Mouse (Mus musculus): ENCODE data around the gene Slc10a3.

Gene Slc10a3

DNA sequence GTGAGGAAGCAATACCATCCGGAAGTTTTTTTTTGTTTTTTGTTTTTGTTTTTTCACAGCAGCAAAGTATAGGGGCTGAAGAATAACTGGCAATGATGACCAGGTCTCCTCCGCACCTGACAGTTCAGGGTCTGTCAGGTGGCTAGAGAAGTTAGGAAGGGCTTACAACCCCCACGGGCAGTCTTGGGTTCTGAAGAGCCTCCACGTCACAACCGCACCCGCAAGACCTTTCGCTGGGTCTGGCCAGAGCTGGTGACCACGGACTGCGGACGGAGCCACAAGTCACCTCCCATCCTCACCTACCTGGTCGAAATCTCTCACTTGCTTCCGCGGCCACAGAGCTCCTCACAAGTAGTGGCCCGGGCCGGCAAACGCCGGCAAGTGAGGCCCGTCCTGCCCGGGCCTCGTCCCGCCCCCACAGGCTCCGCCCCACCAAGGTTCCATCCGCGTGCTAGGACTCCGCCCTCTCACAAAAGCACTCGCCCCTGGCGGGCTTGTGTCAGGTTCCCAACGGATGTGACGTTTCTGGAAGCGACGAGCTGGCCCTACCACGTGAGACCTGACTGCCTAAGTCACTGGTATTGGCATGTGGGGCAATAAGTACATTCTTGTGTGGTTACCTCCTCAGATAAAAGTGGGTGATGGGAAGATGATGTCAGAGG is at the start of gene Slc10a3, which contains the start of gene Ubl4a:
Gene Slc10a3 (minus strand): TSS at position 462 of the 662 bp plus-strand sequence.
Gene Ubl4a (minus strand): TSS at position 331 of the 662 bp plus-strand sequence.
- in situ Hi-C loops (cut with MboI; ENCODE audit: unreplicated experiment in 2 of 2) = loop anchor here in 1 of 2 experiments (10.0 kb wide), 1 partner anchor 118 kb away; the partner anchor contains the start of gene Emd

DNA sequence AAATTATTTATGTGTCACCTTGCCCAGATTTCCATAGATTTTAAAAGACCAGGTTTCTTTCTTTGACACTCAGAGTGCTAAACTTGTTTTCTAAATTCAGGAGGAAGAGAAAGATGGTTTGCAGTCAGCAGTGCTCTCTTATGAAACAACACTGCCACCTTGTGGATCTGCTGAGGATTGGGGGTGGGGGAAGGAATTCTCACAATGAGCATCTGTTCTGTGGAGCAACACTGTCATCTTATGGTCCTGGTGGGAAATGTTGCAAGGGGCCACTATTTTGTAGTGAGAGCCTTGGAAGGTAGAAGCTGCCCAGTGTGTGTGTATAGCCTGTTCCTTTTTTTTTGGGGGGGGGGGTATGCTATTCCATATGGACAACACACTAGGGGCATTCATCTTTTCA is 40.2 kb upstream of the Slc10a3 start:
- in situ Hi-C loops (cut with MboI; ENCODE audit: unreplicated experiment in 2 of 2) = loop anchor here (5.0 to 25.0 kb wide), 13 partner anchors 161 to 1401 kb away; partner anchors contain the start of genes Irak1 (in 2 of the 2), Abcd1 (in 1 of the 2), Bcap31 (in 1 of the 2) and Emd (in 1 of the 2)

DNA sequence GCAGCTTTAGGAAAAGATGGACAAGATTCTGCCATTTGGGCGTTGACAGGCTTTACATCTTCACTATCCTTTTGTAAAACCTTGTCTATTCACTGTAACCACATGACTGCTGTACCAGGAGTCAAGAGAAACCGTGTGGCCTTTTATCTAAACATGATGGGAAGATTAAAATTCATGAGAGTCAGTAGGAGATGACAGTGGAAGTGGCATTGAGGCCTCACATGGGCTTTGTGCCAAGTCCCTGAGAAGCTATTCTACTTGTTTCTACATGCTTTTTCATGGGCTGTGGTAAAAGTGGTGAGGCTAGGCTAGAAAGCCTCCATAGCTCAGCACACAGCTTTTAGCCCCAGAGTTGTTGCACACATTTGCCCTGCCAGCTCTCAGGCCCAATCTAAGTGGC is 35.2 kb upstream of the Slc10a3 start:
- in situ Hi-C loops (cut with MboI; ENCODE audit: unreplicated experiment in 2 of 2) = loop anchor here in 1 of 2 experiments (25.0 kb wide), 2 partner anchors 696 to 1396 kb away; partner anchors contain the start of genes Abcd1 and Bcap31

DNA sequence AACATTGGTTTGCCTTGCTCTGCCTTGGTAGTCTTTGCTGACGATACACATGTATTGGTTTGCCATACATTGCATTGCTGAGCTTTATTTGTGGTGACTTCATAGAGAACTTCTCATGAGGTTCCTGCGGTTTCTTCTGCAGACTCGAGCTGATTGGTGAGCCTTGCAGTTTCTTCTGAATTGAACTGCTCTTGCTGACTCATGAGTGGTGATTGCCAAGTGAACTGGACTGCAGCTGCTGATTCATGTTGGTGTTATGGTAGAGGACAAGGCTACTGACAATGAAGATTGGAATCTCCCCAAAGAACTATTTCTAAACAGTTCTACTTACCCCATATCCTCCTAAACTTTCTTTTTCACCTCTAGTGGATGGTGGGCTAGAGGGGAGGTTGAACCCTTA is 27.0 kb upstream of the Slc10a3 start:
- in situ Hi-C loops (cut with MboI; ENCODE audit: unreplicated experiment in 2 of 2) = loop anchor here in 1 of 2 experiments (25.0 kb wide), 2 partner anchors 688 to 1388 kb away; partner anchors contain the start of genes Abcd1 and Bcap31

DNA sequence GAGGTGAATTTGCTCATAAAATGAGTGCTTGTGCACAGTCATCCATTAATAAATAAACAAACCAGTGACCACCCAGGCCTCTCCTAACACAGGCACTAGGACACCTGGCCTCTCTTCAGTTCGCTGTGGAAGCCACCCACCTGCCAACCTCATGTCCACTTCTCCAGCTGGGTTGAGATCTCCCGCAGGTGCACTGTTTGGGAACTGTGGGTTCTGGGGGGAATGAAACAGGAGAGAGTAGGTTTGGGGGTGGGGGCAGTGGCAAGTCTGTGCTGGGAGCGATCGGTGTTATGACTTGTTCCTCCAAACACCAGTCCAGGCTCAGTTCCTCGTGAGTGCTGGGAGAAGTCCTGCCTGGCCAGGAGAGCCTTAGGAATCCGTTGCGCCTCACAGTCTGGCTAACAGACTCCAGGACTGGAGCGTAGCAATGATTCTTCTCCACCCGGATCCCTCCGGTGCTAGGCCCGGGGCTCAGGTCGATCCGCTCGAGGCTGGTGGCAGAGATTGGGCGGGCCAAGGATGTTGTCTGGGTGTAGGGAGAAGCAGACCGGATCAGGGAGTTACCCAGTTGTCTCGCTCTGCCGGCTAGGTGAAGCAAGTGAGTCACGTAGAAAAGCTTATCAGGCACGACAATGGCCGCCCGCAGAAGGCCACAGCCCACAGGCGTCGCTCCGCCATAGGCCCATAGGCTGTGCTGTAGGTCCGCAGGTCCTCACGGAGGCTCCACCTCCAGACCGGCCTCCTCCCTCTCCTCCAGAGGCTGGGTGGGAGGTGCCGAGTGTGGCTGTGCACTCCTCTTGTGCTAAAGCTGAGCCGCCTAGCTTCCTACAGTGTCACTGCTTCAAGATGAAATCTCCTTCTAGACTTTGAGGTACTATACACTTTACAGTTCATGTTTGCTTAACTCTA is 19.6 kb upstream of the Slc10a3 start, which contains the start of the genes Fam3a and Ikbkg:
Gene Fam3a (minus strand): TSS at position 738 of the 909 bp plus-strand sequence.
Gene Ikbkg (plus strand): TSS at position 756 of the 909 bp plus-strand sequence.
- in situ Hi-C loops (cut with MboI; ENCODE audit: unreplicated experiment in 2 of 2) = loop anchor here in 1 of 2 experiments (10.0 kb wide), 1 partner anchor 428 kb away; the partner anchor contains the start of gene Hcfc1

DNA sequence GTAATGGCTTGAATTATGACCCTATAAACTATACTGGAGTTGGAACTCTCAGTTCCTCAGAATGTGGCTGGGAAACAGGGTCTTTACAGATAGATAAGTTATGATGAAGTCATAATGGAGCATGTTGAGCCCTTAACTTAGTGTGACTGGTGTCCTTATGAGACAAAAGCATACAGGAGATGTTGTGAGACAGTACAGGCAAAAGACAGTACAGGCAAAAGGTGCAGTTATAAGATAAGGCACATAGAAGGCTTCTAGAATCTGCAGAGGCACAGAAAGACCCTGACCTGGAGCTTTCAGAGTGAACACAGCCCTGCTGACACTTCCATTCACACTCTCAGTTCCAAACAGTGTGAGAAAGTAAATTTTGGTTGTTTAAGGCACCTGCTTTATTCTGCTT is 15.0 kb upstream of the Slc10a3 start:
- in situ Hi-C loops (cut with MboI; ENCODE audit: unreplicated experiment in 2 of 2) = no loop called here

DNA sequence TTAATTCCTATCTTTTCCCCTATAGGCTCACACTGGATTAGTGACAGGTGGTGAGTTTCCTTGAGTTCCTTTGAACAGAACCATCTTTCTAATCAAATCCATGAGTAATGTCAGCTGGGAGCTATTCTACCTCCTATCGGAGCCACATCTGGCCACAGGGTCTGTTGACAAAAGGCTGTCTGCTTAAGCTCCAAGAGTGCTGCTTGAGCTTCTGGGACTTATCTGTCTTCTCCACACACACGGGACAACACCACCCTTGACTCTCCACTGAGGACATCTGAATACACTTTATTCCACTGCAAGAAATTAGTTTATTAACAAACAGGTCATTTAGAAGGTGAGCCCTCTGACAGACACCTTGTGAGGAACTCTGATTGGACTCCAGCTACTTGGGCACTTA is 11.3 kb upstream of the Slc10a3 start:
- in situ Hi-C loops (cut with MboI; ENCODE audit: unreplicated experiment in 2 of 2) = no loop called here

DNA sequence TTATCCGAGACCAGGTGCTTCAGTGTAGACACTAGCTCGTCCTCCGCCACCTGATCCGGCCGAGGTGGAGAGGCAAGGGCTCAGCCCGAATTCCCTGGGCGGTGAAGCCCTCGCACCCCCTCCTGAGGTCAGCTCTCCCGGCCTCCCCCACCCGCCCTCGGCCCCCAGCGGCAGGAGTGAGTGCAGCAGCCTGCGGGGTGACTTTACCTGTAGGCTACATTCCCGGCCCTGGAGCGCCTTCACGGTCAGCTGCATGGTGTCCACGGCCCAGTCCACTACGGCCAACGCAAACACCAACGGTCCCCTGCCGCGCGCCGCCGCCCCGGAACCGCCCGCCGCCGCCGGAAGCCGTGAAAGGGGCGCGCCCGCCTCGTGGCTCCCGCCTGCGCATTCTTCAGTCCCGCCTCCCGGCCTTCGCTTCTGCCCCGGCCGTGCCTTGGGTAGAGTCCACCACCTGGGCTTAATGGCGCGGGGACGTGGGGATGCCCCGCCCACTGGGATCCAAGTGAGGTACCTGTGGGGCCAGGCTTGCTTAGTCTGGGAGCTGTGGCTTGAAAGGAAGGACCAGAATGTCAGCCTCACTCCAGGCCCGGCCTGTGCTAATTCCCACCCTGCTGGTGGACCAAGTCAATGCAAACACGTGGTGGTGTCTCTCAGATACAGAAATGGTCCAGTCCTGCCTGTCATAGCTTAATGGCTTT is 4.8 kb downstream of the Slc10a3 start:
- in situ Hi-C loops (cut with MboI; ENCODE audit: unreplicated experiment in 2 of 2) = no loop called here

DNA sequence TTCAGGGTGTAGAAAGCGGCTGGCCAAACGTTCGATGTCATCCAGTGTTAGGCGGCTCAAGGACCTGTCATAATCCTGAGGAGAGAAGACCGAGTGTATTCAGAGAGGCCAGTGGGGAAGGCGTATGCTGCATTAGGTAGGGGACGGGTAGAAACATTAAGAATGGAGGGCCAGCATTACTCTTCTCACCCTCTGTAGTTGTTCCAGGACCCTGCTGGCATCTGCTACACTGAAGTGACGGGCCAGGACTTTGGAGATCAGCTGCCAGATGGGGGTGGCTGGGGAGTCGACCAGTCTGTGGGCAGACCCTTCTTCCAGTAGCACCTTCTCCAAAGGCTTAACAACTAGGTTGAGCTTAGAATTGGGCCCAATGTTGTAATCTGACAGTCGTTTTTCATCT is 5.6 kb downstream of the Slc10a3 start:
- in situ Hi-C loops (cut with MboI; ENCODE audit: unreplicated experiment in 2 of 2) = no loop called here

DNA sequence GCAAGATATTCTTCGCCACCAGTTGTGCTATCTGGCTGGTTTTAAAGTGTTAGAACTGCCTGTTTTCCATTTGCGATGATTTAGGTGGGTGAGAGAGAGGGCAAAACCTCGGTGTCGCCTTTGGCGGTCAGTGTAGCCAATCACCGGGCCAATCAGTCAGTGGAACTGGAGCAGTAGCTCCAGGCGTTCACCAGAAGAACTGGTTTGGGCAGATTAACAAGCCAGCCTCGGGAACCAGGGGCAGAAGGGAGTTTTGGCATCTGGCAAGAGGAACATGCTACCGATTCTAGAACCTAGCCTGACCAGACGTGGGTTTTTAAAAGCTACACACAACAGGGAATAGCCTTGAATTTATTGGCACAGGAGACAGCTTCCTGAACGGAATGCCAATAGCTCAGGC is 14.0 kb downstream of the Slc10a3 start:
- in situ Hi-C loops (cut with MboI; ENCODE audit: unreplicated experiment in 2 of 2) = loop anchor here in 1 of 2 experiments (5.0 kb wide), 1 partner anchor 37 kb away; no protein-coding TSS in a partner anchor

DNA sequence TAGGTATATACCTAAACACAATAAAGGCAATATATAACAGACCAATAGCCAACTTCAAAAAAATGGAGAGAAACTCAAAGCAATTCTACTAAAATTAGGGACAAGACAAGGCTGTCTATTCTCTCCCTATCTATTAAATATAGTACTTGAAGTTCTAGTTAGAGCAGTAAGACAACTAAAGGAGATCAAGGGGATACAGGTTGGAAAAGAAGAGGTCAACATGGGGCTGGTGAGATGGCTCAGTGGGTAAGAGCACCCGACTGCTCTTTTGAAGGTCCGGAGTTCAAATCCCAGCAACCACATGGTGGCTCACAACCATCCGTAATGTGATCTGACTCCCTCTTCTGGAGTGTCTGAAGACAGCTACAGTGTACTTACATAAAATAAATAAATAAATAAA is 16.1 kb downstream of the Slc10a3 start:
- in situ Hi-C loops (cut with MboI; ENCODE audit: unreplicated experiment in 2 of 2) = loop anchor here in 1 of 2 experiments (5.0 kb wide), 1 partner anchor 35 kb away; no protein-coding TSS in a partner anchor

DNA sequence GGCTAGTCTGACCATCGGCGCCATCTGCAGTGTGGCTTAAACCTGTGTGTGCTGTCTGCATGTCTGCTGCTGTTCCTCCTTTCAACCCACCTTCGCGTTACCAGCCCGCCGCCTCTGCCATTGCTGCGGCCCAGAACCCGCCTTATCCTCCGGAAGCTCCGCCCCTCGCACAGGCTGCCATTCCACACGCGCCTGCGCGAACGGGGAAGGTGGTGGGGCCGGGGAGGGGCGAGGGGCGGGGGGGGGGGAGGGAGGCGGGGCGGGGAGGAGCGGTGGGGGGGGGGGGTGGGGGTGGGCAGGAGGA is 19.7 kb downstream of the Slc10a3 start, which contains the start of gene Lage3:
Gene Lage3 (minus strand): TSS at position 152 of the 304 bp plus-strand sequence.
- in situ Hi-C loops (cut with MboI; ENCODE audit: unreplicated experiment in 2 of 2) = no loop called here

DNA sequence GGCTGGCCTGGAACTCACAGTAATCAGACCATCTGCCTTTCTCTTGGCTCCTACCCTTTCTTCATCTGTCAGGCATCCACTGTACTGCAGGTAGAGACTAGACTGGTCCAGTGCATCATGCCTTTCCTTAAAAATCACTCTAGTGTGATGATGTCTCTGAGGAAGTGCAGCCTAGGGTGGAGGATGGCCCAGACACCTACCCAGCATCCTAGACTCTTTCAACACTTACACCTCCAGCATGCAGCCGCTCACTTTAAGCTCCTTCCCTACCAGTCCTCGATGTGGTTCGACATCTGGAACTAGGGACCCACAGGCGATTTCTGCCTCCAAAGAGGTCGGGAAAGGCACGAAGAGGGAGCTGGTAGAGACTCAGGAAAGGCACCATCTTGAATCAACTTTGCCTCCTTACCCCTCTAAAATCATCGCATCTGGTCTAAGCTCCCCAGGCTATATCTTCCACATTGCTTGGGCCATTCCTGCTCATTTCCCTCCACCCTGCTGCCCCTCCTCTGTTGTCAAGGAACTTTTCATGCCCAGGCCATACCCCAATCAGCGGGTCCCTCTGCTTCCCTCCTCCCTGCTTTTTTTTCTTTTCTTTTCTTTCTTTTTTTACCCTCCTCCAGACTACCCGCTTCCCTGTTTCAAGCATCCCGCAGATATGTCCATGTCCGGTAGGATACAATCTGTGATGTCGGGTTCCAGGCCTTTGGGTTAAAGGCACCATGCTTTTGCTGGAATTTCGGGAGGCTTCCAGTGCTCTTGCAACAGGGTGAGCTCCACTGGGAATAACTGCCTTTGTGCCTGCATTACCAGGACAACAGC is 20.3 kb downstream of the Slc10a3 start:
- in situ Hi-C loops (cut with MboI; ENCODE audit: unreplicated experiment in 2 of 2) = no loop called here

DNA sequence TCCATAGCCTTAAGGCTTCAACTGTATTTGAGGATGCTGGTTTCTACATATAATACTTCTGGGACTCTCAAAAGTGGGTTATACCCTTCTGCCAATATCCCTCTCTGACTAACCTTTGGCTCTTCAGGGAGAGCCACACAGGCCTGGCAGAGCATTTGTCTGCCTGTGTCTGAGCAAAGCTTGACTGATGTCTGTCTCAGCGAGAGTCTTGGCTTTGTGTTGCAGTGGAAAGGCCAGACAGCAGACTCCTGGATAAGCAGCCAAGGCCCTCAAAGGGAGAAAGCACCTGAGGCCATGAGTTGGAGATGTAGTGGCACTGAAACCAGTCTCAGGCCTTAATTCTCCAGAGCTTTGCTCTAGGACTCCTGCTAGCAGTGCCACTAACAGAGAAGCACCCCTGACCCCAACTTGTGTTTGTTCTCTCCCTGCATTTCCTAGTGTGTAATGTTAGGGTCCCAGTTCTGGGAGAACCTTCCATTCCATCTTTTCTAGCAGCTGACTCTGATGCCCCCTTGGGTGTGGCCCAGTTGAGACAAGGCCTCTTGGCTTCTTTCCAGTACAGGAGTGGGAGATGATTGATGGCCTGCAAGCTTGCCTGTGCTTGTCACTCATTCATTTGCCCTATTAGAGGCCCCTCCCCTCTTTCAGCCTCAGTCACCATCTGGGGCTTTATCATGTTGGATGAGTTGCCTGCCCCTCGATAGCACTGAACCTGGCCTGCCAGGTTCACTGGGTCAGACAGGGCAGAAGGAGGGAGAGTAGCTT is 42.8 kb downstream of the Slc10a3 start:
- in situ Hi-C loops (cut with MboI; ENCODE audit: unreplicated experiment in 2 of 2) = no loop called here

DNA sequence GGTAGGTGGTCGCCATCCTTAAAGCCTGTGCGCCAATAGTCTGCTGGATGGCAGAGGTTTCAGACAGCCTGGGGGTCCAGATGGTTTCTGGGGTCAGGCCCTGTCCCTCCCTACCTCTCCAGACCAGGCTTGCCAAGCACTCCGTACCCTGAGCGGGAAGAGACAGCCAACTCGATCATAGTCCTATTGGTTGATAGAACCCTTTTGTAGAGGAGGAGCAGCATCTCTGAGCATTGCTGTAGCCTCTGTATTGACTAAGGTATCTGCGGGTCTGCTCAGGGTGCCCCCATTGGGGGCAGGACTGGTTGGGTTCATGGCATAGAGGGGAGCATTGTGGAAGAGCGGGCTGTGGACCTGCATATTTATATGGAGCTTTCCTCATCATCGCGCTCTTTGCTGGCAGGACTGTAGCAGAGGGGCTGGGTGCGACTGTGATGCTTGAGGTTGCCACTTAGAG is 43.9 kb downstream of the Slc10a3 start:
- in situ Hi-C loops (cut with MboI; ENCODE audit: unreplicated experiment in 2 of 2) = no loop called here

DNA sequence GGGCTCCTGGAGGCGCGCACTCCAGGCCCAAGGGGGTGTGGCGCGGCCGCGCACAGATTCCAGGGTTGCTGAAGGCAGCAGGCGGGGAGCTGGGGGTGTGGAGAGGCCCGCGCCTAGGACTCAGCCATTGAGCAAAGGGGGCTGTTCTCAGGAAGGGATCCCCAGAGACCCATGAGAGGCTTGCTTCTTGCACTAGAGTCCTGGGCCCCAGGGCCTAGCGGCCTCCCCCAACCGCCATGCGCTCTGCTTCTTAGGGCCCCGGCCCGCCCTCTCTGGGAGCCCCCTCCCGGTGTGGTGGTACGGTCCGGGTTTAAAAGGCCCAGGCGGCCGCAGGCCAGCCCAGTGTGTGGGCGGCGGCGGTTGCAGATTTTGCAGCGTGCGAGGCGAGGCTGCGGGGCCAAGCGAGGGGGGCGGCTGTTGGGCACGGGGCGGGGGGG is 44.4 kb downstream of the Slc10a3 start, which contains the start of gene Plxna3:
Gene Plxna3 (plus strand): TSS at position 342 of the 437 bp plus-strand sequence.
- in situ Hi-C loops (cut with MboI; ENCODE audit: unreplicated experiment in 2 of 2) = no loop called here

Measured in v-Abl transformed pro-B cells (cell line).